Mouse (Mus musculus) cerebellum, postnatal 36 days (tissue): ENCODE results near the gene P3h4.

Source experiments
- DNase-seq, 2 experiments: peaks; one replicate each; pipeline ENCODE4 v3.0.0; 2021 to 2022; ENCODE audit warnings: mixed read lengths in 2 of 2

The P3h4 gene

GRCm38 (mm10) chr11:100414021-100414913 lies at the start of gene P3h4:
Gene P3h4 (minus strand): TSS chr11:100414836.
- DNase-seq, result peak; percentile 83 to 90

- DNase-seq, result no peak
These were observed 48.1 kb upstream of the P3h4 start for GRCm38 (mm10) chr11:100462699-100463098.

- DNase-seq, result no peak
These were observed 43.1 kb upstream of the P3h4 start for GRCm38 (mm10) chr11:100457711-100458110.

GRCm38 (mm10) chr11:100457247-100457646 lies 42.6 kb upstream of the P3h4 start:
- DNase-seq, result no peak

- DNase-seq, result no peak
These were observed 28.0 kb upstream of the P3h4 start for GRCm38 (mm10) chr11:100442625-100443024.

- no peak for DNase-seq
These were observed 27.2 kb upstream of the P3h4 start, which contains the start of the genes Nt5c3b and Klhl10 for GRCm38 (mm10) chr11:100441797-100442196. Gene Nt5c3b (minus strand): TSS chr11:100441808. Gene Klhl10 (plus strand): TSS chr11:100441917.

- peak; percentile 83 to 87 for DNase-seq
These were observed 26.3 kb upstream of the P3h4 start for GRCm38 (mm10) chr11:100440691-100441522.

GRCm38 (mm10) chr11:100437901-100438300 lies 23.3 kb upstream of the P3h4 start:
- DNase-seq, result no peak

GRCm38 (mm10) chr11:100435678-100436246 lies 21.1 kb upstream of the P3h4 start:
- DNase-seq, result no peak

GRCm38 (mm10) chr11:100432002-100432401 lies 17.4 kb upstream of the P3h4 start:
- no peak for DNase-seq

- peak in 1 of 2 experiments; percentile 34 for DNase-seq
These were observed 15.4 kb upstream of the P3h4 start for GRCm38 (mm10) chr11:100430052-100430451.

GRCm38 (mm10) chr11:100428612-100429199 lies 14.1 kb upstream of the P3h4 start:
- DNase-seq, result peak in 1 of 2 experiments; percentile 23

- no peak for DNase-seq
These were observed 12.2 kb upstream of the P3h4 start for GRCm38 (mm10) chr11:100426820-100427219.

- DNase-seq, result peak; percentile 76 to 81
These were observed 11.2 kb upstream of the P3h4 start for GRCm38 (mm10) chr11:100425851-100426250.

GRCm38 (mm10) chr11:100423836-100424235 lies 9.2 kb upstream of the P3h4 start:
- DNase-seq, result no peak

GRCm38 (mm10) chr11:100421537-100421936 lies 6.9 kb upstream of the P3h4 start:
- DNase-seq, result no peak

- peak in 1 of 2 experiments; percentile 19 for DNase-seq
These were observed 532 bp upstream of the P3h4 start, which contains the start of gene Fkbp10 for GRCm38 (mm10) chr11:100414914-100415822. Gene Fkbp10 (plus strand): TSS chr11:100415697.

- DNase-seq, result no peak
These were observed 1.1 kb downstream of the P3h4 start for GRCm38 (mm10) chr11:100413541-100413940.

GRCm38 (mm10) chr11:100411736-100412135 lies 2.9 kb downstream of the P3h4 start:
- DNase-seq, result no peak

GRCm38 (mm10) chr11:100409686-100410085 lies 5.0 kb downstream of the P3h4 start:
- DNase-seq, result peak in 1 of 2 experiments; percentile 35

- DNase-seq, result no peak
These were observed 5.7 kb downstream of the P3h4 start for GRCm38 (mm10) chr11:100408835-100409462.
